Mouse (Mus musculus): ENCODE measurements around the gene Rnf114.

DNA sequence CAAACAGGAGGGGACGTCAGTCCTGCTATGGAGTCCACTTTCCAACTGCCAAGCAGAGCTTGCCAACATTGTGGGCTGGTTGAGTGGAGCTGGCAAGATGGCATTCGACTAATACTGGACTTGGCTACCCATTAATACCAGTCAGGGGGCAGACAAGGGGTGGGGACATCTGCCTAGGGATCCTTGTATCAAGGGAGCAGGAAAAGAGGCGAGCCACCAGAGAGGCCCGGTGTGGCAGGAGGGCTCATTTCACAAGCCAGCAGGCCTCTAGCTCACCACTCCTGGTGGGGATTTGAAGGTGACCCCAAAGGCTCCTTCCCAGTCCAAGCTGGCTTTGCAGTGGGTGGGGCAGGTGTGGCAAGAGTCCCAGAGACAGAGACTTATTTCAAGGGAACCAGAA, 9.8 kb upstream of the Rnf114 start:
- no peak for TF ChIP-seq POLR2A (IDR thresholded peaks at IDR 0.05; ENCODE audit: borderline replicate concordance, control insufficient read depth, low read depth, low read length)
- TF ChIP-seq CTCF (IDR thresholded peaks at IDR 0.05; ENCODE audit: control insufficient read depth, insufficient read depth, low read length) = no peak
